Mouse (Mus musculus): ENCODE measurements around the gene Nolc1.
A peak's percentile ranks its signal among the peaks of the same experiment; 100 is the strongest.

DNA sequence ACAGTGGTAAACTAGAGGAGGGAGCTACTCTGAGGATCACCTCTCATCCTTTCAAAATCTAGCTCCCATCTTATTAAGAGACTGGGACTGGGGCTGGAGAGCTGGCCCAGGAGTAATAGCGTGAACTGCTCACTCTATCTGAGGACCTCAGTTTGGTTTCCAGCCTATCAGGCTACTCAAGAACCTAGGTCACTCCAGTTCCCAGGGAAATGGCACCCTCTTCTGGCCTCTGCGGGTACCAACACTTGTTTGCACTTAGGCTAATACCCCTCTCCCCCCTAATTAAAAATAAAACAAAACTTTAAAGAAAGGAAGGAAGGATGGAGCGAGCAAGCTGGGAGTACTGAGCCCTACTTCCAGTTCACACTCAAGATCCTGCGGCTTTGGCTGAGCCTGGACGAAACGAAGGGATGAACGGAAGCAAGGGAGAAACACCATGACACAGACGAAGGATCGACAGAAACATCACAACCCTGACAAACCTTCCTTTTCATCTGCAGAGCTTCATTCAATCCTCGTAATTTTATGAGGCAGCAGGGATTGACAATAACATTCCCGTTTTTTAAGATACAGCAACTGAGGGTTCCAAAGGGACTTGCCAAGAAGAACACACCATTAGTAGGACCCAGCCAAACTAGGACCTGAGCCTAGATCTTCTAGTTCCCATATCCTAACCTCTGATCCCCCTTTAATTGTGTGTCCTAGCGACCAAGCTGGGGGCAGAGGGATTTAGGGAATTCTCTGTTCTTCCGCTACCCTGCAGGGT is 39.0 kb upstream of the Nolc1 start:
- TF ChIP-seq CTCF (IDR thresholded peaks at IDR 0.05): peak; percentile 55
- TF ChIP-seq EP300 (IDR thresholded peaks at IDR 0.05): no peak

Data from lung, postnatal 0 days (tissue).